Mouse (Mus musculus) right cerebral cortex, postnatal 25 days (tissue): ENCODE data around the gene Mavs.

Experiments used
- DNase-seq: peaks from one replicate; pipeline ENCODE4 v3.0.0; 2022

The Mavs gene

GRCm38 (mm10) chr2:131233307-131234126, at the start of gene Mavs:
Mavs (plus strand) TSS chr2:131234063.
- peak; percentile 90 for DNase-seq

GRCm38 (mm10) chr2:131186343-131186742, 47.5 kb upstream of the Mavs start:
- no peak for DNase-seq

GRCm38 (mm10) chr2:131186771-131187601, 46.9 kb upstream of the Mavs start, which contains the start of the genes Cdc25b and Spef1:
Cdc25b (plus strand) TSS chr2:131186949.
Spef1 (minus strand) TSS chr2:131187282.
- peak; percentile 79 for DNase-seq

GRCm38 (mm10) chr2:131187602-131187922, 46.3 kb upstream of the Mavs start:
- DNase-seq = no peak

- DNase-seq = no peak
These were observed 45.6 kb upstream of the Mavs start for GRCm38 (mm10) chr2:131188311-131188710.

GRCm38 (mm10) chr2:131189521-131190309, 44.1 kb upstream of the Mavs start:
- DNase-seq = no peak

GRCm38 (mm10) chr2:131190344-131191004, 43.4 kb upstream of the Mavs start:
- no peak for DNase-seq

GRCm38 (mm10) chr2:131191005-131191390, 42.9 kb upstream of the Mavs start:
- no peak for DNase-seq

- no peak for DNase-seq
These were observed 37.1 kb upstream of the Mavs start for GRCm38 (mm10) chr2:131196606-131197316.

- no peak for DNase-seq
These were observed 33.2 kb upstream of the Mavs start for GRCm38 (mm10) chr2:131200710-131201109.

- no peak for DNase-seq
These were observed 32.6 kb upstream of the Mavs start for GRCm38 (mm10) chr2:131201262-131201661.

- DNase-seq = no peak
These were observed 29.9 kb upstream of the Mavs start for GRCm38 (mm10) chr2:131203816-131204409.

GRCm38 (mm10) chr2:131204410-131204981, 29.4 kb upstream of the Mavs start:
- DNase-seq = peak; percentile 76

GRCm38 (mm10) chr2:131205521-131206182, 28.2 kb upstream of the Mavs start:
- DNase-seq = no peak

GRCm38 (mm10) chr2:131206778-131207177, 27.1 kb upstream of the Mavs start, which contains the start of gene Ap5s1:
Ap5s1 (plus strand) TSS chr2:131207078.
- DNase-seq = no peak

GRCm38 (mm10) chr2:131208356-131208755, 25.5 kb upstream of the Mavs start:
- no peak for DNase-seq

- DNase-seq = no peak
These were observed 24.6 kb upstream of the Mavs start for GRCm38 (mm10) chr2:131209125-131209795.

- DNase-seq = peak; percentile 96
These were observed 23.7 kb upstream of the Mavs start for GRCm38 (mm10) chr2:131209969-131210792.
